ENCODE assay signal across 8 mouse cellular contexts in genomic region chr13:59365460-59365859, GRCm38 (mm10).
DNase-seq lines count a peak whose midpoint lies in the region; TF ChIP-seq lines count a peak whose summit lies in the region.

No protein-coding gene starts in this region.

- intact Hi-C loops in gastrocnemius, postnatal 14 days (cut with DNase I; ENCODE audit: low total_unique reads) = loop anchor here (10.0 kb wide), 2 partner anchors 561 to 721 kb away; partner anchors contain the start of gene Ntrk2

- H3K79me2 ChIP-seq in CH12.LX (replicated peaks; ENCODE audit: control insufficient read depth, extremely low read depth, insufficient read depth, poor library complexity, severe bottlenecking) = no peaks in the 10 kb centered on the region

- TF ChIP-seq CTCF in CH12.LX (conservative IDR thresholded peaks at IDR 0.05 in 1 of 2, IDR thresholded peaks at IDR 0.05 in 1 of 2; ENCODE audit: low read depth in 2 of 2, low read length in 2 of 2) = peak in 1 of 2 experiments; percentile 27; a peak in 1 of 4 replicates
- TF ChIP-seq CTCF in cortical plate, adult 2 months (IDR thresholded peaks at IDR 0.05; ENCODE audit: extremely low read depth, insufficient read depth, low read length) = peak; percentile 80

- TF ChIP-seq EP300 in CH12.LX (IDR thresholded peaks at IDR 0.05; ENCODE audit: low read length) = no peak

- H3K4me1 ChIP-seq in CH12.LX (ENCODE audit: control insufficient read depth in 1 of 2, insufficient read depth in 2 of 2) = no peaks in the 10 kb centered on the region
- H3K4me1 ChIP-seq in cortical plate, adult 2 months (ENCODE audit: control insufficient read depth, insufficient read depth, low read length) = 0 out of 2 replicates have a peak, but pooled peaks cover 3% of the 10 kb centered on the region

- H3K27me3 ChIP-seq in CH12.LX (replicated peaks) = no peaks in the 10 kb centered on the region

- H3K36me3 ChIP-seq in CH12.LX (replicated peaks in 1 of 2; ENCODE audit: control insufficient read depth in 1 of 2, insufficient read depth in 1 of 2, low read length in 1 of 2) = no peaks in the 10 kb centered on the region

- DNase-seq in CH12.LX (ENCODE audit: extremely low read depth) = peak; percentile 5
- peak; percentile 71 to 76 for DNase-seq in adrenal gland, adult 18-20 months (ENCODE audit: low spot score in 2 of 2)
- peak; percentile 79 for DNase-seq in gastrocnemius, postnatal 14 days
- DNase-seq in kidney, postnatal 4 days = peak; percentile 89
- DNase-seq in lung, adult 18-20 months = peak; percentile 37 to 44
- peak; percentile 65 for DNase-seq in retina, postnatal 7 days (ENCODE audit: low read depth, low spot score)
- DNase-seq in yolk sac, embryonic 10.5 days (ENCODE audit: low spot score) = peak; percentile 13

- no peak for TF ChIP-seq POLR2A in CH12.LX (IDR thresholded peaks at IDR 0.05; ENCODE audit: low read depth, low read length)
- no peak for TF ChIP-seq POLR2A in cortical plate, adult 2 months (IDR thresholded peaks at IDR 0.05; ENCODE audit: extremely low read depth, insufficient read depth, low read length)

- H3K9ac ChIP-seq in CH12.LX (ENCODE audit: insufficient read depth, low read depth) = no peak overlapping the region

- H3K4me3 ChIP-seq in CH12.LX (replicated peaks in 1 of 3; ENCODE audit: low read depth in 2 of 3, low read length in 2 of 3, poor library complexity in 1 of 3) = no peak overlapping the region
- H3K4me3 ChIP-seq in cortical plate, adult 2 months (ENCODE audit: insufficient read depth, low read length) = no peak overlapping the region

- H3K4me2 ChIP-seq in CH12.LX (ENCODE audit: insufficient read depth, low read depth, poor library complexity, severe bottlenecking) = no peak overlapping the region

- in situ Hi-C loops in CH12.LX (cut with MboI; ENCODE audit: low pct_ligation_motif_present, low pct_unique_long_range_greater_than_20kb, low sequenced_read_pairs) = no loop called here

- H3K9me3 ChIP-seq in CH12.LX (replicated peaks; ENCODE audit: low read length) = peaks cover 66% of the 10 kb centered on the region

- H3K27ac ChIP-seq in CH12.LX (ENCODE audit: insufficient read depth, low read depth) = no peak overlapping the region
- H3K27ac ChIP-seq in cortical plate, adult 2 months (ENCODE audit: insufficient read depth, low read length) = no peak overlapping the region

- dilution Hi-C loops in CH12.LX (cut with MboI; ENCODE audit: extremely low pct_ligation_motif_present, extremely low pct_unique_long_range_greater_than_20kb, low sequenced_read_pairs) = no loop called here

- no peak; the same call in none of the 2 replicates for TF ChIP-seq RAD21 in CH12.LX (IDR thresholded peaks at IDR 0.05; ENCODE audit: low read depth, low read length)

TF ChIP-seq in CH12.LX, 34 proteins besides CTCF, POLR2A, EP300 and RAD21:
- TF ChIP-seq CHD2 (IDR thresholded peaks at IDR 0.05; ENCODE audit: low read length) (no peak), UBTF (IDR thresholded peaks at IDR 0.05; ENCODE audit: low read depth, low read length) (no peak), MXI1 (IDR thresholded peaks at IDR 0.05; ENCODE audit: low read depth, low read length) (no peak), USF2 (conservative IDR thresholded peaks at IDR 0.05; ENCODE audit: low read depth, low read length) (no peak)

Comparison
In these comparisons a context has a peak if more than half of its experiments do, and no peak if none do; other contexts are left out.
1. DNase-seq: peak in every context shown above with its lines; median percentile 89 in kidney, postnatal 4 days; 79 in gastrocnemius, postnatal 14 days; 74 in adrenal gland, adult 18-20 months; 65 in retina, postnatal 7 days; 40 in lung, adult 18-20 months; 13 in yolk sac, embryonic 10.5 days; 5 in CH12.LX.